Mouse (Mus musculus): ENCODE data around the gene Bbx.

Gene Bbx

DNA sequence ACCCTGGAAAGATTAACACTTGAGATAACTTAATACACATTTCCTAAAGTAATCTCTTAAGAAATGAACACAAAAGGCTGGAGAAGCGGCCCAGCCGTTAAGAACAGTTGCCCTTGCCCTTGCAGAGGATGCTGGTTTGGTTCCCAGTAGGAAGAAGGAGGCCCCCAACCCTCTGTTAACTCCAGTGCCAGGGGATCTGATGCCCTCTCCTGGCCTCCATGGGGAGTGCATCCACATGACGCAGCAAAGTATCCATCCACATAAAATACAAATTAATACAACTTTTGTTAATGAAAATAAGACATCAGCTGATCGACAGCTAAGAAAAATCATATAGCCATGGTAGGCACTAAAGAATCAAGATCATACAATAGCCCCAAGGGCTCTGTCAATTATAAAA is 33.6 kb downstream of the Bbx start:
- no peak for DNase-seq (ENCODE audit: low spot score)

DNA sequence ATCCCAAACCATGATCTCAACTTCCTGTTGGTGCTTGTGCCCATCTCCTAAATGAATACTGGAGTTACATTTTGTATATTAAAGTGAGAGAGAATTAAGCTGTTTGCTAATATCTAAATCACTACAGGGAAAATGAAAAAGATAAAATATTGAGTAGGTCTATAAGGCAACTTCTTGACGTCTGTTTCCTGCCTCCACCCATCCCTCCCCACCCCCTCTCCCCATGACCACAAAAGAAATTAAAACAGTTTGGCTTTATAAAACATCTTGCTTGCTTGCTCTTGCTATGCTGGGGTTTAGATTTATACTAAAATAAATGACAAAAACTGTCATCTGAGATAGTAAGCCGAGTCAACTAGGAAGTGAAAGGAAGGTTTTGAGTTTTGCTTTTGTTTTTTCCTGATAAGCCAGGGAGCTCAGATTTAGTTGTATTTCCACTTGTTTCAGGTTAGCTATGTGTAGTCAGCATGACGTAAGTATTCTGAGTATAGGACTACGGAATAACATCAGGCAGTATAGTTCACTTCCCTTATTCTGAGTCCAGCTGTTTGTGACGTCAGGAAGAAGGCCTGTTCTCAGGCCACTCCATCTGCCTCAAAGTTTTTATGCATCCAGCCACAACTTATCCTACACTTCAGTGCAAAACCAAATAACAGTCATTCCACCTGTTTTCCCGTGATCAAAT is 36.1 kb downstream of the Bbx start:
- DNase-seq (ENCODE audit: low spot score), result no peak

DNA sequence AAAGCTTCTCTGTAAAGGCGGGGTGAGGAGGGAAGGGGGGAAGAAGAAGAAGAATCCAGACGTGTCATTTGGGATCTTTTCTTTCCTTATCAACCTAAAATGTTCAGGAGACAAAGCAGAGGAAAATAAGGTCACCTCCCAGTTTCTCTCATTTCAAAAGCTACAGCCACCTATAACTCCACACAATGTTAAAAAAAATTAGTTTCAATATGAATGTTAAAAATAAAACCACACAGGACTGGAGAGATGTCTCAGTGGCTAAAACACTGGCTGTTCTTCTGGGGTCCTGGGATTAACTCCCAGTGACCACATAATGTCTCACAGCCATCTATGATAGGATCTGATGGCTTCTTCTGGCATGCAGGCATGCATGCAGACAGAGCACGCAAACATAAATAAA is 43.7 kb downstream of the Bbx start:
- no peak for DNase-seq (ENCODE audit: low spot score)

DNA sequence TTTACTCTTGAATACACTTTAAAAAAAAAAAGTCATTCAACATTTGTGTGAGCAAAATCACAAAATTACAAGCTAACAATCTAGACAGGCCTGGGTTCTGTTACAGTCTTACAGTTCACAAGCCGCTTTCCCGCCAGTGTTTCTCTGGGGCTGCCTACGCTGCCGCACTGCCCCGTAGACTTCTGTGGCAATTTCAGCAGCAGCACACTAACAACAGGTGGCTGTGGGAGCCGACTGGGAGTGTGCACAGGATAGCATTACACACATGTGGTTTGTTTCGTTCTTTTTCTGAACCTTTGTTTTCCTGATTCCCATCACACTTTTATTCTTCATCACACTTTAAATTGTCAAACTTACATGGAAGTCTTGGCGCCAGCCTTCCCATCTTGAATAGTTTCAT is 48.6 kb downstream of the Bbx start:
- DNase-seq (ENCODE audit: low spot score), result no peak

DNA sequence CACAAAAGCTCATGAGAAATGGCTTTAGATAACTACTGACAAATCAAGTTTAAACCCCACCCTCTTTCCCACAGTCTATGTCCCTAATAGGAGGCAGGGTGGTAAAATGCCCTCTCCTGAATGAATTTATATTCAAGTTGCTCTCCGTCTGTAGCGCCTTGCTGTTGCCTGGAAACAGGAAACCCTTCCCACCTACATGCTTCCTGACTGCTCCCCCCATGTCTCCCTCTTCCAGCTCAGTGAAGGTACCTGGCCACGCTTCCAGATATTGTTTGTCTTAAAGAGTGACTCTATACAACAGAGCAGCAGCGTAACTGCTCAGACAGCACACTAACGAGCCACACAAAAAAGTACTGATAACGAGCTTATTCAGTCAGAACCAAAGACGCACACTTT is 50.8 kb downstream of the Bbx start:
- peak; percentile 15 for DNase-seq (ENCODE audit: low spot score)

DNA sequence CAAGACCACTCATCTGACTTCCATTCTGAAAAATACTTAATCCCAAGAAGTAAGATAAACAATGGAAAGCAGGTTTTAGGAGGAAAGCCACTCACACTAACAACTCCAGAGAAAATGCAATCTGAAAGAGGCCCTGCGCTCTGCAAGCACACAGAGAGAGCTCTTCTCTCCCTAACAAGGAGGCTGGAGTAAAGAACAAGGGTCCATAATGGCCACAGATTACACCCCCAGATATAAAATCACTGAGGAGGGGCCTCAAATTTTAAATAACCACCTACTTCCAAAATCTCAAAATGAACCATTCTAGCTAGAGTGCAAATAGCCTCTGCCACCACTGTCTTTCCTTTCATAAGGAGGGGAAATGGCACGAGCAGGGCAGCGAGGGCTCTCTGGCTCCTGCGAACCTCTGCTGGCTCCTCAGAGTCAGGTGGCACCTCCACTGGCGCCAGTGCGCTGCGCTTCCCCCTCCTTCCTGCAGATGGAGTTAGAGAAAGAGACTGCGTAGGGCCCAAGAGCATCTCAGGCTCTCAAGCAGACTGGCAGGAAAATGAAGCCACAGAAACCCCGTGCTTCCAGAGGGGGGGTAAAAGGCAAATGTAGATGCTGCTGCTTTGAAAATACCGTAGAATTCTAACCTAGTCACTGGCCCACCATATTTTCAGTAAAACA is 51.4 kb downstream of the Bbx start:
- peak; percentile 70 for DNase-seq (ENCODE audit: low spot score)

DNA sequence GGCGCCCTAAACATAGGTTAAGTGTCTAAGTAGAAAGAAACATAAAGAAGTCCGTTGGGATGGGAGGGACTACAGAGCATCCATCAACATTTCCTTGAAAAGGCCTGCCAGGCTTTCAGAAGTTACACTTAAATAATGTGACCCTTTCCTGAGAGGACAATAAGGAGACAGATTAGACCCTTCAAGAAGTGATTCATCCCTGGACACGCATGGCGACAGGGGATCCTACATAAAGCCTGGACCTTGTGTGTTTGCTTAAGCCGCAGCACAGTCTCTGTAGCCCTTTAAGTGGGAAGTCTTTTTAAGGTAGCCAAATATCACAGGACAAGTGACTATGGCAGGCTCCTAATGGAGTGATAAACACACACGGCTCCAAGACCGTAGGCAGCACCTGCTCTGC is 52.0 kb downstream of the Bbx start:
- no peak for DNase-seq (ENCODE audit: low spot score)

DNA sequence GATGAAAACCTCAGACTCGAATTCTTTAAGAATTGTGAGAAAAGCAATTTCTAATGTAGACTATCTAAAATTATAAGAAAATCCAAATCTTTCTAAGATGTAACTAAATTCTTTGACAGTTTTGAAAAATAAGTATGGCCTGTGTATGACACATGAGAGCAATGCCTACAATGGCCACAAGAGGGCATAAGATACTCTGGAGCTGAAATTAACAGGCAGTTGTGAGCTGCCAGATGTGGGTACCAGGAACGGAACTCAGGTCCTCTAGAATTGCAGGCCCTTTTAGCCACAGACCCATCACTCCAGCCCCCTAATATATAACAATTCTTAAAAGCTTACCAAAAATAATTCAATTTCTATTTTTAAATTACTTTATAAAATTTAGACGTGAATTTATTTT is 57.6 kb downstream of the Bbx start:
- DNase-seq (ENCODE audit: low spot score), result no peak

DNA sequence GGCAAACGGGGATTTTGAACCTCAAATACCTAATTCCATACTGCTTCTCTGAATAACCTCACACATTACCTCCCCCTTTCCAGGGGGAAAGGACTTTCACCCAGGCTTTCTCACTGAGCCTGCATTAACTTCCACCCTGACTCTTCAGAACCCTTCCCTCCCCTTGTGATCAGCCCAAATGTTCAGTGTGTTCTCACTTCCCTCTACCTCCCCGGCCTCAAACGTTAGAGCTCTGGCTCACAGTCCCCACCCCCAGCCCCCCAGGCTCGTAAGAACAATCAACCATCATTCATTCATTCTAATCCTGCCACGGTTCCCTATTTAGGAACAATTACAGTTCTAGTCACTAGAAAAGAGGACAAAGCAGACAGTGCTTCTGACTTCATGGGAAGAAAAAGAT is 58.5 kb downstream of the Bbx start:
- DNase-seq (ENCODE audit: low spot score), result no peak

DNA sequence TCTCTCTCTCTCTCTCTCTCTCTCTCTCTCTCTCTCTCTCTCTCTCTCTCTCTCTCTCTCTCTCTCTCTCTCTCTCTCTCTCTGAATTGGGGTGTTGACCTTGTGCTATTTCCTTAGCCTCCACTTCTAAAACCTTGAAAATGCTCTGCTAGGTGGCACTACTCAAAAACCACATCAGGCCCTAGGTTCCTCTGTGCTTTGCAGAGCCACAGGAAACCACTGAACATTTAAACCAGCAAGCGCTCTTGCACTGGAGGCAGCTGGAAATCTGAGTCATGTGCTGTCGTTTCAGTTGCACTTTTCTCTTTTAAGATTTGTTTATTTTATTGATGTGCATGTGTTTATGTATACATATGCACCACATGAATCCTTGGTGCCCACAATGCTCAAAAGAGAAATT is 59.6 kb downstream of the Bbx start:
- no peak for DNase-seq (ENCODE audit: low spot score)

DNA sequence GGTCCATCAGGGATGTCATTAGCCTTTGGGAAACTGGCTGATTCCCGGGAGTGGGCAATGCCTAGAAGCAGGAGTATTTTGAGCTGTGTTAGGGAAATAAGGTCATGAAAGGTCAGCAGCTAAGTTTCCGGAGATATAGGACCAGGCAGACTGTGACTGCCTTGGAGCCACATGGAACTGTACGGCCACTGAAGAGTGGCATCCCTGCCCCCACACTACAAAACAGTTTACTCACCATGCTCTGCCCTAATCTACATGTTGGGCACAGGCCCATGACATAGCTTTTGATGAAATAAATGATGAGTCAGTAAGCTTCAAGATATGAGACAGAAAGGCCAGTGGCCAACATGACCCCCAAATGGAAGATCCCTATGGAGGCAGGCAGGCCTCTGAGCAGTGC is 60.7 kb downstream of the Bbx start:
- DNase-seq (ENCODE audit: low spot score), result no peak

DNA sequence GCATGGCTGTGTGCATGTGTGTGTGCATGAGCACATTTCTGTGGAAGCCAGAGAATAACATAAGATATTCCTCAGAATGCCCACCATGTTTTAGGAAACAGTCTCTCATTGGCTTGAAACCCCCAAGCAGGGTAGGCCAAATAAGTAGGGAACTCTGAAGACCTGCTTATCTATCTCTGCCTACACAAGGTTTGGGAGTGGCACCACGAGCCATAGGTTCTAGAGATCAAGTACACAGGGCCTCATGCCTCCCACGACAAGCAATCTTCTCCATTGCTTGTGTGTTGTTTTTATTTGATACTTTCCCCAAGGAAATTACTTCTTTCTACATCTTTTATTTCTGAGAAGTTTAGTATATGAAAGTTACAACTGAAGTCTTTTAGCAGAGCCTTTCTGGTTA is 61.8 kb downstream of the Bbx start:
- no peak for DNase-seq (ENCODE audit: low spot score)

DNA sequence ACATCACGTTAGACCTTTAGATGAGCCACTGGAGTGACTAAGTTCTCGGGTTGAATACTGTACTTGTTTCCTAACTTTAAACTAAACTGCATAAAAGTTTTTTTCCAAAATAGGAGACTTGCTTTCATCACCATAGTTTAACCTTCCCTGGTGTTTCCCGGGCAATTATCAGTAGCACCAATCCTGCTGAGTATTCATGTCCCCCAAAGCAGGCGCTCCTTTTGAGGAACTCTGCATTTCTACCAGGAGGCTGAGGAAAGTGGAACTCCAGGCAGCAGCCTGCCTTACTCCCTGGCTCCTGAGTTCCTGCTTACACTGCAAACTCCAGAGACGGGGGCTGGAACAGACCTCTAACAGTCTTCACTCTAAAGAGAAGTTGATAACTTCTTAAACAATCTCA is 65.6 kb downstream of the Bbx start:
- no peak for DNase-seq (ENCODE audit: low spot score)

DNA sequence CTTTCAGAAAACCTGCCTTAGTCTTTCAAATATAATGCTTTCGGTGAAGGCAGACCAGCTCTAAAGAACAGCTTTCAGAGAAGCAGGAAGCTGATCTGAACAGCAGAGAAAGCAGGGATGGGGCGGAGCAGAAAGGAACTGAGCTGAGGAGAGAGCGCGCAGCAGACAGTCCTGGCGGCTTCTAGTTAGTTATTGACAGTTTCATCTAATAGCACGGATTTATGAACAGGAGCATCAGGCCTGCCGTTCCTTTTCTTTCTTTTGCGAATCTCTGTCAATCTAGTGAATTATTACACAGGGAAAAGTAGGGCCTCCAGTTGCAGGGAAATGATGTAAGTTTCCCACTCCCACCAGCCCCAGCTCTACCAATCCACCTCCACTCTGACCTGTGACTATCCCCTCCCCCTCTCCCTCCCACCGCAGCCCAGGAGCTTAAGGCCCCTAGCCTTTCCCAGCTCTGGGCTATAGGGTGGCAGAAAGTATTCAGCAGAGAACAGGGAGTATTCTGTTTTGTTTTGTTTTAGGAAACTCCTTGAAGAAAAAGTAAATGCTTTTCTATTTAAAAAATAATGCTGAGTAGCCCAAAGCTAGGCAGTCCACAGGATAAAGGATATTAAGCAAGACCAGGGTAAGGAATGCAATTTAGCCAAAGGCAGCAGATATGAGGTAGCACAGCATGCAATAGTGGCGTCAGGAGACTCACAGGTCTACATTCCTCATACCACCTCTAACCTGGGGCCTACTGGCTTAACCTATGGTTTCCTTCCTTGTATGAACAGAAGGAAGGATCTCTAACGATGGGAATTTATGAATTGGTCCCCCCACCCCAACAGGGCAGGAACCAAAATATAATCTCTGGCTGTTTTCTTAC is 67.8 kb downstream of the Bbx start:
- peak; percentile 17 for DNase-seq (ENCODE audit: low spot score)

DNA sequence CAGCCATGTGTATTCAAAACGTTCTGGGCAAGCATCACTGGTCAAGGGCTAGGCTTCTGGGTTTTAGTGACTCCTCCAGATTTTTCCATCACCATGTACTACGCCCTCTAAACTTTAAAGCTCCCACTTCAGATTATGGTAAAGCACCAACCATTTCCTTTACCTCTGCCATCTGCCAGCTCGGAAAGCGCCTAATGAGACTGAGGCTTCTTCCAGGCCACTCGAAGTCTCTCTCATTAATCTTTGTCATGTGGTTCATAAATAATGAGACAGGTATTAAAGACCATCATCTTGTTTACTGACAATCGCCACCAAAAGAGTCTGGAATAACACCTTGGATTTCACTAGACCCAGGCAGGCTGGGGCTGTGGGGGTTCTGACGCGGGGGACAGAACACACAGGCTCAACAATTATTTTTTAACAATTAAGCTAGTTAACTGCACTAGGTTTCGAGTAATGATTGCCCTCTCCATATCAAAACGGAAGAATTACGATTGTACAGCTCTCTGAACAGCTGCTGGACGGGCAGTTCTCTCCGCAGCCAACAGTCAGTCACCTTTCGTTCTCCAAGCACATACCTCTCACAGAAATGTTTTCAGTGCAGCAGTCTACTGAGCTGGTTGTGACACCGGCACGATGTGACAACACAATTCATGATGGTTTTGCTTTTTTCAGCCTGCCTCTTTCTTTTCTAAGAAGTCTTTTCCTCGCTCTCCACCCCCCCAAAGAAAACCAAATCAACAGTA is 68.6 kb downstream of the Bbx start:
- DNase-seq (ENCODE audit: low spot score), result no peak

DNA sequence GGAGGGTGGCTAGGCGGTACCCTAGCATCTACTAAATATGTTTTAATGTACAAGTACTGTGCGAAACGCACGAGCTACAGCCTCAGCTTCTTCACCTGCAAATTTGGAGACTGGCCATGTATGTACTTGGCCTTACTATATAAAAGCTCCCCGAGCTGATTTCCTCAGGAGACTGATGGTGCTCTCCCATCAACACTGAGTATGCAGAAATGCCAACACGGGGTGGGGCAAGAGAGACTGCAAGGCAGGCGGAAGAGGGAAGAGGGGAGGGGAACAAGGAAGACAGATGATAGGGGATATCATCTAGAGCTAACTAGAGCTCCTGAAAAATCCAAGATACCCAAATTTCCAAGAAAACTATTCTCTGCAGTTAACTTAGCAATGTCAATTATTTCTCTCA is 71.6 kb downstream of the Bbx start:
- no peak for DNase-seq (ENCODE audit: low spot score)

DNA sequence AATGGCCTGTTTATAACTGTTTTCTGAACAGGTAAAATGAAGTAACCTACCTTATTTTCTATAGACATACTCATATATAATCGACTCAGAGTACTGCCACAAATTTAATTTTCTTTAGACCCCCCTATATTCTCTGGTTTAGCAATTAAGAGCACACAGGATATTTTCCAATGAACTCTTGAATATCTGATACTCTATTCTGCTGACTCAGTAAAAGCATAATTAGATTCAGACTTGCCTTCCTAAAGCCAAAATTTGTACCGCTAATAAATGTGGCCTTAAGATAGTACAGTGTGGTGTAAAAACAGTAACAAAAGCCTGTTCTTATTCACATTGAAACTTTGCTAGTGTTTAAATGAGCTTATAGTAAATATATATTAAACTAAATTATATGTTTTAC is 102.5 kb downstream of the Bbx start:
- no peak for DNase-seq (ENCODE audit: low spot score)

DNA sequence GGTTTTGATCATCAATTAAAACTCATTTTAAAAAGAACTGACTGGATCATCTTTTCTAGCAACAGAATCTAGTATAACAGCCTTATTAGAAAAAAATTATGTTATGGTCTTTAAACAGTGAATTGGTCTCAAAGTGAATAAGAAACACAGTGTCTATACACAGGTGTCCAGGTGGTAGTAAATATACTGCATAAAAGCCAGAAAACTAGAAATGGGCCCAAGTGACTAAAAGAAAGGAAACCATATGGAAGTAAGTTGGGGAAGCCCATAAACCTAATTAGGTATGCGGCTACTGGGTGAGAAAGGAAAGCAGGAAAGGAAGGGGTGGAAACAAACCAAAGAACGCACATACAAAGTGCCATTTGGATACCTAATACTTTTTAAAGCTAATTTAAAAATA is 107.4 kb downstream of the Bbx start:
- no peak for DNase-seq (ENCODE audit: low spot score)

DNA sequence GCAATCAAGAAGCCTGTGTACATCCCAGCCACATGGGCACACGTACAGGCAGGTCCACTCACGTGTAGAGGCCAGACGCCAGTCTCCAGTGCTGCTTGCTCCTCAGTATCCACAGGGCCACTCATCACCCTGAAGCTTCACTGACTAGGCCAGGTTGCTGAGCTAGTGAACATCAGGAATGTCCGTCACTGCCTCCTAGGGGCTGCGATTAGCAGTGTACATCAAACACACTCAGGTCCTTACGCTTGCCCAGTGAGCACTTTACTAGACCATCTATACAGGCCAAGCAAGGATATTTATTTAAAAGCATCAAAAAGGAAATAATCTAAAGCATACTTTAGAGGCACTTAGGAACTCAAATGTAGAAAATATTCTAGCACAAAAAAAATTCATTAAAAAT is 107.9 kb downstream of the Bbx start:
- DNase-seq (ENCODE audit: low spot score), result no peak

DNA sequence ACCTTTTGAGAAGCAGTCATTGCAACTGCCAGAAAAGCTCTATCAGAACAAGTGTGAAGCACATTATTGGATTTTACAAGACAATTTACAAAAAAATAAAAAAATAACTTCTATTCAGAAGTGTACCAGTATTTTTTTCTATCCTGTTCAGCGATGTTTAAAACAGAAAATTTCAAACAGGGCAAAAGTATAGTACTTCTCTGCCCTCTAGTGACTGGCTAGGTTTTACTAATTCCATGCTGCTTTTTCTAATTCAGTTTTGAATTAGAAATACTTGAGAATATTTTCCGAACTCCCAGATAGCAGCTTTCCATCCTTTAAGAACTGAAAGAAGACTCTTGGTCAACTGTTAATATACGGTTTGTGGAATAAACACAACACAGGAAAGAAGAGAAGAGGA is 110.8 kb downstream of the Bbx start:
- DNase-seq (ENCODE audit: low spot score), result no peak

DNA sequence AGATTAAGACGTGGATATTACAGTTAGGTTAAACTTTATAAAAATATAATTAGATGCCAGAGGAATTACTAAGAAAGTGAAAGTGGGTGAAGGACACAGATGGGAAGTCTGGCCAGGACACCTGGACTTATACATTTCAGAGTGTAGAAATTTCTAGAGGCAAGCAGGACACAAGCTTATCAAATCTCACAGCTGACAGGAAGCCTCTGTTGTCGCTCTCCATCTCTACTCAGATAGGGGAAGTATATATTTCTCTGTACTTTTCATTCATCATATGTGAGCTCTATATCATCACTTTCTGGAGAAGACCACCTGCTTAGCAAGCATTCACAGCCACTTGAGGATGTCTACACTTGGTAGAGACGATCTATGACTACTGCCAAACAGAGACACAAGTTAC is 113.9 kb downstream of the Bbx start:
- no peak for DNase-seq (ENCODE audit: low spot score)

DNA sequence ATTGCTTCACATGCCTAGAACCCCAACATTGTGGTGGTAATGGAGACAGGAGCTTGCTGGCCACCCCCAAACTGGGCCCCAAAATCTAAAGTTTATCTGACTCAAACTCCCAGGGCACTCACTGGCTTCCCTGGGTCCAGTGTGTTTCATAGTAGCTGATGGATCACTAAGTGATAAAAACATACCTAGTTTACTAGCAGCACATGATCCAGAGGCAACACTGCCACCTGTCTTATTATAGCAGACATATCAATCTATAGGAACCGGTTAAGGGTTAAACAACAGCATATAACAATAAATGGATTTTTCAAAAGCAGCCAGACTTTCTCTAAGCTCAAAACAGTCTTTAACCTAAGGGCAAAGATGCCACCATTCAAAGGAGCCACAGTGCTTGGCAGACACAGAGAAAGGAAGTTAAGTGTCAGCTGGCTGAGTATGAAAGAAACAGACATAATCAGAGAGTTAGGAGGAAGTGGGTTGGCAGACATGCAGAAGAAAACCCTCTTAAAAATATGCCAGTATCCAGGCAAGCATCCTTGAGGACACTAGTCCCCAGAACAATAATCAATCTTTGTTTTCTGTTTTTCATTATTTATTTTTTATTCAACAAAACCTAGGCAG is 116.7 kb downstream of the Bbx start:
- DNase-seq (ENCODE audit: low spot score), result no peak

Data from left cerebral cortex, adult 11 months (tissue).